Mouse (Mus musculus): ENCODE measurements at regions not wholly inside any gene's neighbourhood (a gene's known extent, or its start where the extent isn't known, plus 50 kb on each side); places are given as distances from the start of the nearest gene placed in this dataset.

GRCm38 (mm10) chr4:70844742-70845141 is 309.9 kb upstream of the Megf9 start:
- DNase-seq (ENCODE audit: low spot score in 2 of 2): no peak
- intact Hi-C loops (cut with DNase I): no loop called here

GRCm38 (mm10) chr4:70810956-70811316 is 276.1 kb upstream of the Megf9 start:
- no peak for DNase-seq (ENCODE audit: low spot score in 2 of 2)
- intact Hi-C loops (cut with DNase I): no loop called here

GRCm38 (mm10) chr4:70810311-70810955 is 275.6 kb upstream of the Megf9 start:
- intact Hi-C loops (cut with DNase I): no loop called here
- DNase-seq (ENCODE audit: low spot score in 2 of 2): no peak

GRCm38 (mm10) chr4:70804925-70805342 is 270.1 kb upstream of the Megf9 start:
- DNase-seq (ENCODE audit: low spot score in 2 of 2): no peak
- intact Hi-C loops (cut with DNase I): no loop called here

GRCm38 (mm10) chr4:70798483-70798882 is 263.7 kb upstream of the Megf9 start:
- intact Hi-C loops (cut with DNase I): no loop called here

GRCm38 (mm10) chr4:70797935-70798334 is 263.1 kb upstream of the Megf9 start:
- intact Hi-C loops (cut with DNase I): no loop called here
- DNase-seq (ENCODE audit: low spot score in 2 of 2): no peak

More at GRCm38 (mm10) chr4:70798483-70798882, 263.7 kb upstream of the Megf9 start:
- no peak for DNase-seq (ENCODE audit: low spot score in 2 of 2)

GRCm38 (mm10) chr4:70783487-70783886 is 248.7 kb upstream of the Megf9 start:
- no peak for DNase-seq (ENCODE audit: low spot score in 2 of 2)
- intact Hi-C loops (cut with DNase I): no loop called here

GRCm38 (mm10) chr4:70781591-70781990 is 246.8 kb upstream of the Megf9 start:
- intact Hi-C loops (cut with DNase I): no loop called here
- no peak for DNase-seq (ENCODE audit: low spot score in 2 of 2)

- intact Hi-C loops (cut with DNase I): no loop called here
- no peak for DNase-seq (ENCODE audit: low spot score in 2 of 2)
Measured at GRCm38 (mm10) chr4:70776273-70776672, 241.5 kb upstream of the Megf9 start.

- no peak for DNase-seq (ENCODE audit: low spot score in 2 of 2)
- intact Hi-C loops (cut with DNase I): no loop called here
Measured at GRCm38 (mm10) chr4:70743425-70743824, 208.6 kb upstream of the Megf9 start.

GRCm38 (mm10) chr4:70742002-70742401 is 207.2 kb upstream of the Megf9 start:
- no peak for DNase-seq (ENCODE audit: low spot score in 2 of 2)
- intact Hi-C loops (cut with DNase I): no loop called here

GRCm38 (mm10) chr4:70741121-70741520 is 206.3 kb upstream of the Megf9 start:
- DNase-seq (ENCODE audit: low spot score in 2 of 2): no peak
- intact Hi-C loops (cut with DNase I): no loop called here

GRCm38 (mm10) chr4:70709126-70709689 is 174.4 kb upstream of the Megf9 start:
- intact Hi-C loops (cut with DNase I): no loop called here
- DNase-seq (ENCODE audit: low spot score in 2 of 2): no peak

GRCm38 (mm10) chr4:70705128-70705752 is 170.4 kb upstream of the Megf9 start:
- intact Hi-C loops (cut with DNase I): no loop called here
- DNase-seq (ENCODE audit: low spot score in 2 of 2): no peak

- peak in 1 of 2 experiments; percentile 6 for DNase-seq (ENCODE audit: low spot score in 2 of 2)
- intact Hi-C loops (cut with DNase I): no loop called here
Measured at GRCm38 (mm10) chr4:70700894-70701293, 166.1 kb upstream of the Megf9 start.

GRCm38 (mm10) chr4:70664181-70664580 is 129.4 kb upstream of the Megf9 start:
- DNase-seq (ENCODE audit: low spot score in 2 of 2): no peak
- intact Hi-C loops (cut with DNase I): no loop called here

GRCm38 (mm10) chr4:70621431-70621837 is 86.6 kb upstream of the Megf9 start:
- intact Hi-C loops (cut with DNase I): no loop called here
- DNase-seq (ENCODE audit: low spot score in 2 of 2): no peak

- intact Hi-C loops (cut with DNase I): no loop called here
- peak; percentile 36 to 39 for DNase-seq (ENCODE audit: low spot score in 2 of 2)
Measured at GRCm38 (mm10) chr4:70619636-70620287, 85.0 kb upstream of the Megf9 start.

- intact Hi-C loops (cut with DNase I): no loop called here
- no peak for DNase-seq (ENCODE audit: low spot score in 2 of 2)
Measured at GRCm38 (mm10) chr4:70615794-70616193, 81.0 kb upstream of the Megf9 start.

GRCm38 (mm10) chr4:70614411-70614810 is 79.6 kb upstream of the Megf9 start:
- intact Hi-C loops (cut with DNase I): no loop called here
- DNase-seq (ENCODE audit: low spot score in 2 of 2): no peak
